Mouse (Mus musculus): ENCODE data around the gene Tmem136.

The Tmem136 gene

GRCm38 (mm10) chr9:43108081-43108480 is 8.3 kb downstream of the Tmem136 start:
- no peak for DNase-seq (ENCODE audit: low read depth, low spot score)

GRCm38 (mm10) chr9:43107555-43107954 is 8.8 kb downstream of the Tmem136 start:
- DNase-seq (ENCODE audit: low read depth, low spot score), result no peak

GRCm38 (mm10) chr9:43107187-43107517 is 9.2 kb downstream of the Tmem136 start, which contains the start of gene Arhgef12:
Gene Arhgef12 (minus strand): TSS chr9:43107239.
- no peak for DNase-seq (ENCODE audit: low read depth, low spot score)

GRCm38 (mm10) chr9:43106426-43107186 is 9.8 kb downstream of the Tmem136 start:
- no peak for DNase-seq (ENCODE audit: low read depth, low spot score)

- DNase-seq (ENCODE audit: low read depth, low spot score), result peak; percentile 79
These were observed 10.6 kb downstream of the Tmem136 start for GRCm38 (mm10) chr9:43105664-43106361.

- no peak for DNase-seq (ENCODE audit: low read depth, low spot score)
These were observed 11.3 kb downstream of the Tmem136 start for GRCm38 (mm10) chr9:43104873-43105663.

- DNase-seq (ENCODE audit: low read depth, low spot score), result no peak
These were observed 11.9 kb downstream of the Tmem136 start for GRCm38 (mm10) chr9:43104526-43104872.

GRCm38 (mm10) chr9:43103675-43104299 is 12.6 kb downstream of the Tmem136 start:
- DNase-seq (ENCODE audit: low read depth, low spot score), result no peak

- no peak for DNase-seq (ENCODE audit: low read depth, low spot score)
These were observed 13.4 kb downstream of the Tmem136 start for GRCm38 (mm10) chr9:43102931-43103330.

- DNase-seq (ENCODE audit: low read depth, low spot score), result no peak
These were observed 14.3 kb downstream of the Tmem136 start for GRCm38 (mm10) chr9:43101936-43102595.

GRCm38 (mm10) chr9:43098922-43099321 is 17.4 kb downstream of the Tmem136 start:
- DNase-seq (ENCODE audit: low read depth, low spot score), result no peak

GRCm38 (mm10) chr9:43097801-43098557 is 18.4 kb downstream of the Tmem136 start:
- DNase-seq (ENCODE audit: low read depth, low spot score), result no peak

GRCm38 (mm10) chr9:43096337-43096736 is 20.0 kb downstream of the Tmem136 start:
- DNase-seq (ENCODE audit: low read depth, low spot score), result no peak

GRCm38 (mm10) chr9:43094828-43095227 is 21.5 kb downstream of the Tmem136 start:
- no peak for DNase-seq (ENCODE audit: low read depth, low spot score)

- DNase-seq (ENCODE audit: low read depth, low spot score), result no peak
These were observed 22.6 kb downstream of the Tmem136 start for GRCm38 (mm10) chr9:43093803-43094202.

- no peak for DNase-seq (ENCODE audit: low read depth, low spot score)
These were observed 30.6 kb downstream of the Tmem136 start for GRCm38 (mm10) chr9:43085686-43086285.

- DNase-seq (ENCODE audit: low read depth, low spot score), result no peak
These were observed 31.6 kb downstream of the Tmem136 start for GRCm38 (mm10) chr9:43084496-43085362.

- DNase-seq (ENCODE audit: low read depth, low spot score), result no peak
These were observed 32.8 kb downstream of the Tmem136 start for GRCm38 (mm10) chr9:43083441-43084055.

- DNase-seq (ENCODE audit: low read depth, low spot score), result no peak
These were observed 37.7 kb downstream of the Tmem136 start for GRCm38 (mm10) chr9:43078711-43079110.
